Mouse (Mus musculus) left cerebral cortex, postnatal 4 days (tissue): Measurements from ENCODE around the gene C1qtnf6. TPM values are rescaled to one million over a fixed set of nuclear protein-coding genes. Genes with fewer than 3 reads are reported as not detected.

Experiments
- DNase-seq: peaks from one replicate; pipeline ENCODE4 v3.0.0-alpha.2; 2022
- intact Hi-C: fragments of 180-260 bp; cut with DNase I; formaldehyde crosslinking; loops from one replicate; pipeline ENCODE4 v1.15.1; 2025
- total RNA-seq, 2 experiments: library from RNA; stranded (reverse); gene quantifications; 2 replicates each; pipeline ENCODE4 v1.2.3; 2021

The C1qtnf6 gene
- total RNA-seq, 2 experiments from 2014 or later: 12.2 to 13.4 TPM

DNA sequence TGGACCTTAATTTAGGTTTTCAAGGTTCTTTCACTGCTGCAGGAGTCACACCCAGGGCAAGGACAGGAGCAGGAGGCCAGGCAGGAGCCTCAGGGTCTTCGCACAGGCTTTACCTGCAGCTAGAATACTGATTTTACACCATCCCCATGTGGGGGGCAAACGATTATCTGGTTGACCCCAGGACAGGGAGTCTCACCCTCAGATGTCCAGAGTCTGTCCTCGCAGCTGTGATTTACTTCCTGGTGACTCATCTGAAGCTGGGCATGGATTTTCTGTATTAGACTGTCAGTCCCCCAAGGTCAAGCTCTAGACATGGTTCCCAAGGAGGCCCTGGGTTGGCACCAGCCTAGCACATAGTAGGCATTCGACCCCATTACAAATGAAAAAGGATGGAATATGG is 14.8 kb upstream of the C1qtnf6 start:
- no peak for DNase-seq
- intact Hi-C loops: no loop called here

DNA sequence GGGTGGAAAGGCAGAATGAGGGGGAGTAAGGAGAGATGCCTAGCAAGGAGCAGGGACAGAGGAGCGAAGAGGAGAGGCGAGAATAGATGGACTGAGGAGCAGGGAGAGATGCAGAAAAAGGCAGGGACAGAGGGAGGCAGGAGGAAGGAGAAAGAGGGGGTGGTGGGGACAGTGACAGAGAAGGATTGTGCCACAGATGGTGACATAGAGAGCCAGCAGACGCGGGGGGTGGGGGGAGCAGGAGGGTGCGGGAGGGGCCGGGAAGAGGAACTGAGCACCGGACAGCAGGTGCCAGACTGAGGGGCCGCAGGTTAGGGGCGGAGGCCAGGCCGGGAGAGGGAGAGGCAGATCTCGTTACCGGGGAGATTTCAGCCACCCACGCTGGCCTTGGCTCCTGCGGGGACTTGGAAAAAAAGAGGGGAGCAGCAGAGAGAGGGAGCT is 13.4 kb upstream of the C1qtnf6 start, which contains the start of gene Sstr3:
Gene Sstr3 (minus strand): TSS at position 125 of the 441 bp plus-strand sequence.
- intact Hi-C loops: no loop called here
- DNase-seq: peak; percentile 70

DNA sequence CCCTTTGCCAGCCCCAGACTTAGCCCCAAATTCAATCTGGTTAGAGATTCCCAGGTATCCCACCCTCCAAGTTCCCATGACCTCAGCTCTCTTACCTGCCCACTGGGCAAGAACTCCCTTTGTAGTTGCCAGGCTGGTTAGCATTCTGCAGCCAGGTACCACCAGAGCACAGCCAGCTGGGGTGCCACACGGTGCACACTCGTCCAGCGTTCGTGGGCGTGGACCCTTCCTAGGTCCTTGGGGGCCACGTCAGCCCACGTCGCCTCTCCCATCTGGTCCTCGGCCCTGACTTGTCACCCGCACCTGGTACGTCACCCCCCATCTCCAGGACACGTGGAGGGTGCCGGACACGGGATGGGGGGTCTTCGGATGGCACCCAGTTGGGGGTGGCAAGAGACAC is 12.8 kb upstream of the C1qtnf6 start:
- intact Hi-C loops: no loop called here
- no peak for DNase-seq

DNA sequence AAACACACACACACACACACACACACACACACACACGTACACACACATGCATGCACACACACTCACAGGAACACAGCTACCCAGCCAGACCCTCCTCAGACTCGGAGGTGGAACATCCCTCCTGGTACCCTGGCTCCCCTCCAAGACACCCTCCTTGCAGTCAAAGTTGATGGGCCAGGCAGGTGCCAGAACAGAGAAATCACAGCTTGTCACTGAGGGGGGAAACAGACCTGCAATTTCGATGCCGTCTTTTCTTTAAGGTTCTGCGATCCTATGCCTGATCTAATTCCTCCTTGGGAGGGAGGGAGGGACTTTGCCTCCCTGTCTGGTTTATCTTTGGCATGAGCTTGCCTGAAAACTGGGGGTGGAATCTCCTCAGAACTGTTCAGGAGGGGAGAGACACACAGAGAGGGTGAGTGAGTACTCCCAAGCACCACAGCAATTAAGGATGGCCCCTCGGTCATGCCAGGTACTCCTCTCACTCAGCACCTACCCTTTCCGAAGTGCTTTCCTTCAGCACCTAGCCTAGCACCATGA is 11.6 kb upstream of the C1qtnf6 start:
- intact Hi-C loops: no loop called here
- peak; percentile 59 for DNase-seq

DNA sequence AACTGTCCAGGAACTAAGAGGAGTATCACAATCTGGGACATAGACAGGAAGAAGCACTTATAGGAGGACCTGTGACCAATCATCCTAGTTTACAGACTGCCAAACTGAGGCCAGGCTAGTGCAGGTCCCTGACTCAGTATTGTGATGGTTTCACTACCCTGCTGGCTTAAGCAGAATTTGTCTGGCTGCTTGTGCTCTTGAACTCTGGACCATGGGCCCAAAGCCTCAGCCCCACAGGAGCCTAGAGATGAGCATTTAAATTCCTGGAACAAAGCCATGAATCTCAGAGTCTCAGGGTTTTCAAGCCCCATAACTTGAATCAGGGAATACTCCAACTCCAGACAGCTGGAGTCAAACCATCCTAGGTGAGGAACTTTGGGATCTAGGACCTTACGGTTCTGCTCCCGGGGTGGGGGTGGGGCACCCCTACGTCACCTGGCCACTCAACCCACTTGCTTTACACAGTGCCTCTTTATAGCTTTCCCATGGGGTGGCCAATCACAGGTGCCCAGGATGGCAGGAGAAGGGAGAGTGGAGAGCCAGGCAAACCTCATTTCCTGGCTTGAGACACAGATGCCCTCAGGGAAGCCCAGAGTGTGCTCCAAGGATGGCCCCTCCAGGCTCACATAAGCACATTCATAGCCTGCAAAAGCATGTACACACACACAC is 11.0 kb upstream of the C1qtnf6 start:
- no peak for DNase-seq
- intact Hi-C loops: no loop called here

DNA sequence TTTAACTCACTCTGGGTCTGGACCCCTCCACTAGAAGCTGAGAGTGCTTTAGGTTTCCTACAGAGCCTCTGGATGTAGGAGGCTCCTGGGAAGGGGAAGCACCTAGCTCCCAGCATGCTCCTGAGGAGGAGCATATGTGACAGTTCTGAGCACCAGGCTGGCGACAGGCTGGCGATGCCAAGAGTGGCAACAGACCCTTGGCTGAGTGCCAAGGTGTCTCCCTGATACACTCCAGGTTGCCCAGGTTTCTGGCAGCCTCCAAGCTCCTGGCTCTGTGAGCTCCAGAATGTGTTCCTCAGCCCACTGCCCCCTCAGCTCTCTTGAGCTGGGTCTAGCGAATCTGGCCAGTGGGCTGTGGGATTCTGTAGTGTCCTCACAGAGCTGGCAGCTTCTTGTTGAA is 10.4 kb upstream of the C1qtnf6 start:
- peak; percentile 87 for DNase-seq
- intact Hi-C loops: no loop called here

DNA sequence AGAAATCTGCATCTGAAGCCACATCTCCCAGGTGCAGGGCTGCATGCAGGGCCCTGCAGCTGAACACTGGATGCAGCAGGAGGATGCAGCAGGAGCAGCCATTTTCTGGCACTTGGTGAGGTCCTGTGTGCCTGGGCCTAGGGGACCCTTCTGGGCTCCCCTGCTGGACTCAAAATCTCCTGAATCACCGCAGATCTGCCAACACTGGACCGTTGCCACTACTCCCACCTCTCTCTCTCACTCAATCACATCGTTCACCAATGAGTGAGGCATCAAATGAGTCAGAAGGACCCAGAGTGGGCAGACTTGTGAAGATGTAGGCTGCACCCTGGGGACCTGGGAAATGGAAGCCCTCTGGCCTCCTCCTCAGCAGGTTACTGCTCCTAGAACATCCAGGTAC is 9.8 kb upstream of the C1qtnf6 start:
- DNase-seq: peak; percentile 45
- intact Hi-C loops: no loop called here

DNA sequence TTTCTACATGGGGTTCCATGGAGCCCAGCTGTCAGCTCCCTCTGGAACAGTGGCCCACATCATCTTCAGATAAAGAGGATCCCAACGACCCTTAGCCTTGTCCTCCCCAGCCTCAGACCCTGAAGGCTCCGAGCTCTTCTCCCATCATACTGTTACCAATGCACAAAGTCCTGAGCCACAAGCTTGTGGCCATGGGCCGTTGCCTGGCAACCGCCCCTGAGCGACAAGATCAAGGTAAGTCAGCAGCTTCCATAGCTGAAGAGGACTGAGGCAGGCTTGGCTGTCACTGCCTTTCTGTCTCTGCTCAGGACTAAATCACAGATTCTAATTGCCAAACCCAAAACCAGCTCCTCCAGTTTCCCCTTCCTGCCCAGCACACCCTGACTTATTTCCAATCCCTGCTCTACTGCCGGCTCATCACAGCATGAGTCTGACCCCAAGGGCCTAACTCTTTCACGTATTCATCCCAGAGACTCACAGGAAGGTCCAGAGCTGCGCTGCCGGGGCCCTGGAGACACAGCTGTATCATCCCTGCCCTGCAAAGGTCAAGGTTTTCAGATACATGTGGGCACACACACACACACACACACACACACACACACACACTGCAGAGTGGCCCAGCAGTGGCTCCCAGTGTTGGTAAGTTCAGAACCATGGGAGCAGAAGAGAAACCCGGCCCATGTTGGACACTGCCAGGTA is 4.7 kb upstream of the C1qtnf6 start:
- DNase-seq: no peak
- intact Hi-C loops: no loop called here

DNA sequence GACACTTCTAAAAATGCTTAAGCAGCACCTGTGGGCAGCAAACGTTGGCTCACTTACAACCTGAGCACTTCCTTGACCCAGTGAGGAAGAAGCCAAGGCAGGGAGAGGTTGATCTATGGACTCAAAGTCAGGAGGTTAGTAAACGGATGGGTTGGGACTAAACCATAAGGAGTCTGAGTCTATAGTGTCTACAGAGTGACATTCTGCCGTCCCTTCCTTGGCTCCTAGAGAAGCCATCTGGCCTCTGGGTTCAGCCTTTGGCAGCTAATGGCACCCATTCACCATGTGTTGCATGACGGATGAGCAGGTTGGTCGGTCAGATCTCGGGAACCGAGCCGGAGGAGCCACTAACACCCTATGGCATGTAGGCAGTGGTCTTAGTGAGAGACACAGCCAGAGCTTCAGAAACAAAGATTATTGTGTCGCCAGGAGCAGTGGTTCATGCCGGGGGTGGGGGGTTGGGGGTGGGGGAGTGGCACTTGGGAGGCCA is 2.2 kb upstream of the C1qtnf6 start:
- peak; percentile 77 for DNase-seq
- intact Hi-C loops: no loop called here

DNA sequence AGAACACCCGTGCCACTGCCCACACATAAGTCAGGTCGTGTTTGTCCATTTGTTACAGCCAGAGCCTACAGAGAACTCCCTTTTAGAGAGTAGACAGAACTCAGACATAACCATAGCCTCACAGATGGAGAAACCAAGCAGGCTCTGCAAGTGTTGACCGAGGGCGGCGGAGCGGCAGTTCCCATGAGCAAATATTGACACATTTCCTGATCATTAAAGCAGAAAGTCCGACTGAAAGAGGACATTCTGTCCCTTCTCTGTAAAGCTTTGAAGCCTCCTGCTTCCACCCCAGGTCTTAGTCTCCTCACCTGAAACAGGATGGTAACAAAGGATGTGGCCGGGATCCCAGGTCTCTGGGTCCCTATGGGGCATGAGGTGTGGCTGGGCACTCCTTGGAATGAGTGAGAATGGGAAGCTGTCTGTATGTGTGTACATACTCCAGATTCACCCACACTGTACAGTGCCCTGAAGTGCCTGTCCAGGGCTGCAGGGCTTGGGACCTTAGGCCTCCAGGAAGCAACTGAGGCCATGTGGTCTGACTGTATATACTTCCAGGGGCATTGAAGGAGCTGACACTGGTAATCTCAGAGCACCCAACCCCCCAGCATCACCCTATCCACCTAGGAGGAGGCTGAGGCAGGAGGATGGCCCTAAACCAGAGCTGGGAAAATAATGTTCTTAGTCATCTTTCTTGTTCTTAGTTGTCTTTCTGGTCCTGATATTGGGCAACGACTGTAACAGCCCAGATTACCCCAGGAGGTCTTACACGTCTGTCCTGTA is 1.5 kb upstream of the C1qtnf6 start:
- intact Hi-C loops: no loop called here
- DNase-seq: no peak

DNA sequence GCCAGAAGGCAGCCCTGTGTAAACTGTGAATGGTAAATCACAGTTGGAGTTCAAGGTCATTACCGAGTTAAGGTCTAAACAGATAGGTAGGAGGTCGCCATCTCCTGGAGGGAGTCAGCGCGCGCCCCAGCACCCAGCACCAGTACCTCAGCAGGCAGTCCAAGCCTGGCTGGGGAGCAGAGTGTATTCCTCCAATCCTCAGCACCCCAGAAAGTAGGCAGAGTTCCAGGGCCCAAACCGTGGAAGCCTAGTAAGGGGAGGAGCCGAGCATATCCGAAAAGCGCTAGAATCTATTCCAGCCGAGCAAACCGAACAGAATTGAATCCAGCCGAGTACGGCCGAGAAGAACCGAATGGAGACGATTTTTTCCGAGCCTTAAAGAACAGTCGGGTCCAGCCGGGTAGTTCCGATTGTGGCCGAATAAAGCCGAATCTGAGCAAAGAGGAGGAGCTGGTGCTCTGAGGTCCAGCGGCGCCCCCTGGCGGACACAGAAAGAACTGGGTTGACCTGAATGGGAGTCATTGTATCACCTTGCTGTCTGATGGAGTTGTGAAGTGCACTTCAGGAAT is 769 bp upstream of the C1qtnf6 start:
- peak; percentile 98 for DNase-seq
- intact Hi-C loops: no loop called here

DNA sequence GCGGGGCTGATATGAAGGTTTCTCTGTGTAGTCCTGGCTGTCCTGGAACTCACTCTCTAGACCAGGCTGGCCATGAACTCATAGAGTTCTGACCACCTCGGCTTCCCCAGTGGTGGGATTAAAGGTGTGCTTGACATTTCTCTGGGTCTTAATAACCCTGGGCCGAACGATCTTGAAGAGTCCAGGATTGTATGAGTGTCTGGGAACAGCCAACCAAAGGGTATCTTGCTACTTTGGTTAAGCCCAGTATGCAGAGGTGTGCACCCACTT is 170 bp upstream of the C1qtnf6 start:
- intact Hi-C loops: no loop called here
- no peak for DNase-seq

DNA sequence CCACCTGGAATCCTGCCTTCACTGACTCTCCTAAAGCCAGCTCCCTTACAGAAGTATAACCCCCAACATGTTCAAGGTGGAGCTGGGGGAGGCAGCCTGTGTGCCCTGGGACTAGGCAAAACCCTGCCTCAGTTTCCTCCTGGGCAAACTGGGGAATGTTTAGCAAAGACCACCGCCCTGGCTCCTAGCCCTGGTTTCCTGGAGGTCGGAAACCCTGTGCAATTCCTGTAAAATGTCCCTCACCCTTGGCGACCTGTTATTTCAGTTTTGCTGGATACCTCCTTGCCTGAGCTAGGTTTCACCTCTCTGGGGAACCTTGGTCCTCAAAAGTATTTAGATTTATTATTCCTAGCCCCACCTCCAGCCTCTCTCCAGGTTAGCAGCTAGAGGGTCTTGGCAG is 1.1 kb downstream of the C1qtnf6 start:
- DNase-seq: no peak
- intact Hi-C loops: no loop called here

DNA sequence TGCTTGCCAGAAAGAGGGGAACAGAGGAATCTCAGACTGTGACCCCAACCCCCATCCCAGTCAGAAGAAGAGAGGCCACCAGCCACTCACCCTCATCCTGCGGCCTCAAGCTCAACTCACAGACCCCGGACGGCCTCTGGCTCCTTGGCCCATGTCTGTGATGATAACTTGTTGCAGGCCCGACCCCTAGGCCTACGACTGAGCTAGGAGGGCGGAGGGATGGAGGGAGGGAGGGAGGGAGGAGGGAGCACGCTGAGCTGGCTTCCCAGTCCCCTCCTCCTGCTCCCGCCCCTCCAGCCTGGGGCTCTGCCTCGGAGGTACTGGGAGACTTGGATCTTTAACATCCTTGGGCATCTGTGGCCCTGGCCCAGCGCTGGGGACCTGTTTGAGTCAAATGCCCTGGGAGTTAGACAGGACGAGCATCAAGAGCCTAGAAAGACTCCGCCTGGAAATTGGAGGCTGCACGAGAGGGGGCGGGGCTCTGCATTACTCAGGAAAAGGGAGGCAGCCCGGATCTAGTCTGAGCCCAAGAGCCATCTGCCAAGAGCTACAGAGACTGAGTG is 1.7 kb downstream of the C1qtnf6 start:
- intact Hi-C loops: no loop called here
- peak; percentile 76 for DNase-seq

DNA sequence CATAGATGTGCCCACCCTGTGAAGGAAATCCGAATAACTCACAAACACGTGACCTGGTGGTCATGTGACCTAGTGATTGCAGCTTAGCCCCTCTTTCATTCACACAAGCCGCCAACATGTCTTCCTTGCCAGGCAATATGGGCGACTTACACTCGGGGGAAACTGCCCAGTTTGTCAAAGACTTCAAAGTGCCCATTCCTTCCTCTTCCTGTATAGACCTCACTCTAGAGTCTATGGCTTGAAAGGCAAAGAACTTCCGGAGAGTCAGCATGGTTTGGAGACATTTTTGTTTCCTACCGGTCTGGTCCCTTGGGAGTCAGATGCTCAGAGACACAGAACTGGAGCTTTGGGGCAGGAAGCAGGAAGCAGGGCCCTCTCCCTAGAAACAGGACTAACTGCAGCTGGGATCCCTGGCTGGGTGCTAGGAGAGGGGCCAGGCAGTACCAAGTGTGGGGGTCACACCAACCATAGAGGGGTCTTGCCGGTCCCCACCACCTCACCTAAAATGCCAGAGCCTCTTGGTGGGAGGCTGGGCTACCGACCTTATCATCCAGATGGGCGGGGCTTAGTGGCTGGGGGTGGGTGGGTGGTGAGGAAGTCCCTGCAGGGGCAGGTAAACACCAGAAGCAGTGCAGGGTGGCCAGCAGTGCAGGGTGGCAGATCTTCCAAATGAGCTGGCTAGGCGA is 2.3 kb downstream of the C1qtnf6 start:
- DNase-seq: no peak
- intact Hi-C loops: no loop called here

DNA sequence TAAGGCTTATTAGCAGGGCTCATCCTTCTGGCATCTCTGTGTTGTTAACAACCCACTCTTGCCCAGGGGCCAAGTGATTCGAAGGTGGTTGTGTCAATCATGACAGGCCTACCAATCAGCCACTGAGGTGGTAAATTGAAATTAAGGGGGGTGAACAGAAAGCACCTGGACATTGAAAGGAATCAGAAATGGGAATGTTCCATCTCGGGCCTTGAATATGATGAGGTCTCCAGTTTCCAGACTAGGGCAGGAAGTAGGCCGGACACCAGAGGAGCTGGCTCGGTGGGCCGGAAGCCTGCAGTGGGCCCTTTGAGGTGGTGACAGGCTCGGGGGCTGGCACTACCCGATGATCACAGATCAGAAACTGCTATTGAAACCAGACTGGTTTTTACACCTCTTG is 3.2 kb downstream of the C1qtnf6 start:
- peak; percentile 48 for DNase-seq
- intact Hi-C loops: no loop called here

DNA sequence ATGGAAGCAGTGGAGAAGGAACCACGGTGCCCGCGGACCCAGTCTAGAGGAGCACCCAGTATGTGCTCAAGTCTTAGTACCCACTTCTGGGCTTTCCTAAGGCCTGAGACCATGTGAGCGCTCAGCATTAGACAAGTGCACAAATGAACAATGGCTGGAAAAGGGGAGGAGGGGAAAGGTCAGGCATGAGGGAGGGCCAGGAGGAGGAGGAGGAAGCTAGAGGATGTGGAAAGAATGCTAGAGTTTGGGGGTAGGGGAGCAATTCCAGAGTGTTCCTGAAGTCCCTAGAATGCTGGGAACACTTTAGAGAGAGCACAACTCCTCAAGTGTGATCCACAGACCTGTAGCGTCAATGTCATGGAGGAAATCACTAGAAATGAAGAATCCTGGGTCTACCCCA is 7.1 kb downstream of the C1qtnf6 start:
- intact Hi-C loops: loop anchor here (2.0 kb wide), 1 partner anchor 75 kb away; no protein-coding TSS in a partner anchor
- DNase-seq: no peak

DNA sequence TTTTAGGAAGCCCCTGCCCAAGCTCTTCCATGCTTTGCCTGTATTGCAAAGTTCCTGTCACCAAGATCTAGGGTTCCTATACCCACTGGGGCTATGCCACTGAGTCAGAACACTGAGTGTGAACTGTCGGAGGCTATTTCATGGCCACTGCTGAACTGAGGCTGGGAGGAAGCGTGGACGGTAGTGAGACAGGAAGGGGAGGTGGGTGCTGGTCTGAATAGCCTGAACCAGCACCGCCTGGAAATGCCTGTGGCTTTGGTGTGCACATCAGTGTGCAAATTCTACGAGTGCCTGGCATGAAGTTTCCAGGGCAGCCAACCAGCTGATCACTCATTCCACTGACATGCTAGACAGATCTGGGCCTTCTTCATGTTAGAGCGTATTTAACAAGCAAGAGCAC is 9.3 kb downstream of the C1qtnf6 start:
- intact Hi-C loops: no loop called here
- DNase-seq: no peak

DNA sequence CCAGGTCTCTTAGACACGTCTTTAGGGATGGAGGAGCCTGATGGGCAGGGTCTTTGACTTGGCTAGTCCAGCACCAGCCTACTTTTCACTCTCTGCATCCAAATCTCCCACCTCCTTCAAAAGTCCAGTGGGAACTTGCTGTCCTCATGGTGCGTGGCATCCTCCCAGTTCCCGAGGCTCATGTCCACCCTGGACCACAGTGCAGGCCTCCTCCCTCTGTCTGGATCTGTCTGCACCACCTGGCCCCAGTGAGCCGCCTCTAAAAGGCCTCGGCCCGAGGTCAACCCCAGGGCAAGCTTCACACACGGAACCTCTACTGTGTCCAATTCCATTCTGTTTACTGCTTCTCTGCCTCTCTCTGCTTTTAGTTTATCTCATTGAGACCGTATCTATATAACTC is 9.9 kb downstream of the C1qtnf6 start:
- intact Hi-C loops: no loop called here
- no peak for DNase-seq

DNA sequence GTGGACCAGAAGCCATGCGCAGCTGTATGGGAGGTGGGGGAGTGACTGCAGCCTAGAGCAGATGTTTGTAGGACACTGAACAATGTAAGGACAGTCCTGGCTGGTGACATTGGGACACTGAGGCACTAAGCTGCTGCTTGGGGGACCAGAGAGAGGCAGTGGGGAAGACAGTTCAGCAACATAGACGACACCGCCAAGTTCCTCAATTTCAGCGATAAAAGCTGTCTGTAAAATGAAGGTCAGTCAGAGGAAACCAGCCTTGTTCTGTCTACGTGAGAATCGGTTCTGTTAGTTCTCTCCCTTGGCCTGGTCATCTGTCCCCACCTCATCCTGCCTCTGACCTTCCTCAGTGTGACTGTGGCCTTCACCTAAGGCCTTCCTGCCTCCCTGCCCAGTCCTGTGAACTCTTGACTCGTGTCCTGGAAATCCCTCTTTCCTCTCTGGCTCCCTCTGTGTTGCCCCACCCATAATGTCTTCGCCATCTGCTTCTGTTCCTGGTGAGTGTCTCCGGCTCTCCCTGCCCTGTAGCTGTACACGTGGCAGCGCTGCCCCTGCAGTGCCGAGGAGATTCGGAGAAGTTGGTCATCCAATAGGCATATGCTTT is 11.0 kb downstream of the C1qtnf6 start:
- intact Hi-C loops: no loop called here
- DNase-seq: no peak
